Mouse (Mus musculus) lung, postnatal 4 days (tissue): ENCODE data around the gene Msh5.
"Not testable (repeated sequence)": the region's sequence is repeated elsewhere in the genome, so short reads cannot be mapped to it uniquely, and the experiment has no call there.

Experiments used
- DNase-seq, 2 experiments: peaks; one replicate each; pipeline ENCODE4 v3.0.0; 2021

Gene Msh5

DNA sequence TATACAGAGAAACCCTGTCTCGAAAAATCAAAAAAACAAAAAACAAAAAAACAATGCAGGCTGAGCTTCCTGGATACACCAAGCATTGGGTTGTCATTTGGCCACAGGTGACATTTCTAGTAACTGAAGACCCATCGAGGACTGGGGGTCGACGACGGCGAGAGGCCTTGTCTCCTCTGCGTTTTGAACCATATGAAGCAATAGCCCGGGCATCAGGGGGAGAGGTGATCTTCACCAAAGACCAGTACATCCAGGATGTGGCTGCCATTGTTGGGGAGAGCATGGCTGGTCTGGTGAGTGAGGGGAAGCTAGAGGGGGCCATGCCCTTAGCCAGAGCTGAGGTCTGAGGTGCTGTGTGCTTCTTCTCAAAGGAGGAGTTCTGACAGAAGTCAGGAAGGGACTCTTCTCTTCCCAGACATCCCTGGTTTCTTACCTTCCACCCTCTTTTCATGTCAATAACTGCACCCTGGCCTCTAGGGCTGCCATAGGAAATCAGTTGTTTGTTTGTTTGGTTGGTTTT is 23.9 kb downstream of the Msh5 start:
- DNase-seq: no peak

DNA sequence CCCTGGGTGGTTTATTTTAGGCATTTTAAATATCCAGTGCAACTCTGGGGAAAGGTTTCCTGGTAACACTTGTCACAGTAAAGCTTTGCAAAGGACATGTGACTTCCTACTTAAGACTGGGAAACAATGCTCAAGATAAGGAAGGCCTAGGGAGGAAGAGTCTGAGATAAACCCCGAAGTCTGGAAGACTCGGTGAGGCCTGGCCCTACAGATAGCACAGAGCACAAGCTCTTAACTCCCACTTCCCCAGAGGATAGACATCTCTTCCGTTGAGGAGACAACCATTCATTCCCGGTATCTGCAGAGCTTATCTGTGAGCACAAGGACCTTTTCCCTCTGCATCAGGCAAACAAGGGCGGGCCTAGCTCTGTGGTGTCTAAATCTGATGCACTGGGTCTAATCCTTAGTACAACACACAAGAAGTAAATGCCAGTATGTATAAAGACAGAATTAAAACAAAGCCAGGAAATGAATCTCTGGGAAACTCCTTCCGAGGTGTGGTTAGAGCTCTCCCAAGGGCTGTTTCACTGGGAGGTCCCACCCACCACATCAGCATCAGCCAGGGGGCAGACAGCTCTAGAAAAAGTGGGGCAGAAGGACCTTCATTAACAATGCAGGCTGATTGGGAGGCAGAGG is 24.6 kb downstream of the Msh5 start:
- peak; percentile 54 to 72 for DNase-seq

DNA sequence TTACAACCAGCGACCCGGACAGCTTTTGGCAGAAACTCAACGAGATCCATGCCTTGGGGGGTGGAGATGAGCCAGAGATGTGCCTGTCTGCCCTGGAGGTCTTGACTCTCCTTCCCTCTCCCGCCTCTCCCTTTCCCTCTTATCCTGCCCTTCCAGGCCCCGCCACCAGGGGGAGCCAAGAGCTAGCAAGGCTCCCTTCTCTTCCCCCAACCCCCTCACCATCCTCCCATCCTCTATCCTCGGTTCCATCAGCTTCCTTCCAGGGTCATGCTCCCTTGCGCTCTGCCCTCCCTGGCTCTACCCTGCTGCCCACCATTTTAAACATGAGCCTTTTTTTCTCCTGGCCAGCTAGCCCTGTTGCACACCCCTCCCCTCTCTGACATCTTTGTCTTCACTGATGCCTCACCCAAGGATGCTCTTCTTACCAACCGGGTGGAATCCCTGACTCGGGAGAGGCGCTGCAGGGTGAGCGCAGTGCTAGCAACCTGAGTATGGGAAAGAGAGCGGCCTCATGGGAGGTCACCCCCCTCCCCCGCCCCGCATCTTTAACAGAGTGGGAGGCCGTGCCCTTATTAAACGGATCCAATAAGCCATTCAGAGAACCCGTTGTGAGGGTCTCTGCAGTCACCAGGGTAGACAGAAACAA is 25.3 kb downstream of the Msh5 start:
- DNase-seq: peak; percentile 85 to 92

DNA sequence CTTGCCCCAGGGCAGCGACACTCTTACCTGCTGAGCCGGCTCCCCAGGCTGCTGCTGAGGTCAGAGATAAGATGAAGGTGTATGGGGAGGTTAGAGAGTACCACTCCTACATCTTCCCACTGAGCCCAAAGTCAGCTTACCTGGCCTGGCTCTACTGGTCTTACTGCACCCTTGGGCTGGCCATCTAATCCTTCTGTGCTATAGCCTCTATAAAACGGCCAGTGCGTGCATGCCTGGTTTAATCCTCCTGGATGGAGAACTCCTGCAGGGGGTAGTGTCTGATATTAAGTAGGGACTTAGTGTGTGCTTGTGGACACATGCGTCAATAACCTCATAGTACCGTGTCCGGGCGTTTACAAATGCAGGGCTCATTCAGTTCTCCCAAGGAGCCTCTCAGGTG is 26.0 kb downstream of the Msh5 start:
- no peak for DNase-seq

DNA sequence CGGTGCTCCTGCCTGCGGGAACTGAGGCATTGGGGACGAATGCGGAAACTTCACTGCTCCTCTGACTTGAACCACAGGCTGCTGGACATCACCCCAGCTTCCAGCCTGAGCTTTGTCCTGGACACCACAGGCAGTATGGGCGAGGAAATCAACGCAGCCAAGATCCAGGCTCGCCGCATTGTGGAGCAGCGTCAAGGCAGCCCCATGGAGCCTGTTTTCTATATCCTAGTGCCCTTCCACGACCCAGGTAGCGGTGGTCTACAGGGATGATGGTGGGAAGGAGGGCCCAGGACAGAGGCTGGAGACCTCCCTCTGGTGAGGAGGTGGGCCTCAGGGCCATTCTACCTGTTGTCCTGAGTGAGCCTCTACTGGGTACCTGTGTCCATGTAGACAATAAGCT is 26.7 kb downstream of the Msh5 start:
- no peak for DNase-seq

DNA sequence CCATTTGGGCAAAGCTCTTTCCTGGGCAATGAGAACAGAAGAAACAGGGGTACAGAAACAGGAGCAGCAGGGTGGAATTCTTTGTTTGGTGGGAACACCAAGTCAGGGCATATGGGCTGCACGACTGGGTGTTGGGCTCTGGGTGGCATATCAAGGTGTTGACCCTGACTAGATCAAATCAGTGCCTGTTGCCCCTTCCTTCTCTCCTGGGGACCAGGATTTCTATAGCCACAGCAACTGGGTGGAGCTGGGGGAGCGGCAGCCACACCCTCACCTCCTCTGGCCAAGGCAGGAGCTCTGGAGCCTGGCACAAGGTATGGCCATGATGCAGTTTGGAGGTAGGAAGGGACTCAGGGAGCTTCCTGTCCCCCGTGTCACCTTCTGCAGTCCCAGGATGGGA is 28.4 kb downstream of the Msh5 start:
- DNase-seq: no peak

DNA sequence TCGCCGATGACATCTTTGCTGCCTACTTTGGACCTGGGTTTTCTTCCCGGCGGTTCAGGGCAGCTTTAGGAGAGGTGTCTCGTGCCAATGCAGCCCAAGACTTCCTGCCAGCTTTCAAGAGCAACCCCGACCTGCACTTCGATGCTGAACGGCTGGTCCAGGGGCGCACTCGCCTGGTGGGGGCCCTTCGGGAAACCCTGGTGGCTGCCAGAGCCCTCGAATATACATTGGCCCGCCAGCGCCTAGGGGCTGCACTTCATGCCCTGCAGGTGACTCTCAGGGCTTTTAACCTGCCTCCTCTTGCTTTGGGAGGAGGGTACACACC is 28.9 kb downstream of the Msh5 start:
- DNase-seq: no peak

DNA sequence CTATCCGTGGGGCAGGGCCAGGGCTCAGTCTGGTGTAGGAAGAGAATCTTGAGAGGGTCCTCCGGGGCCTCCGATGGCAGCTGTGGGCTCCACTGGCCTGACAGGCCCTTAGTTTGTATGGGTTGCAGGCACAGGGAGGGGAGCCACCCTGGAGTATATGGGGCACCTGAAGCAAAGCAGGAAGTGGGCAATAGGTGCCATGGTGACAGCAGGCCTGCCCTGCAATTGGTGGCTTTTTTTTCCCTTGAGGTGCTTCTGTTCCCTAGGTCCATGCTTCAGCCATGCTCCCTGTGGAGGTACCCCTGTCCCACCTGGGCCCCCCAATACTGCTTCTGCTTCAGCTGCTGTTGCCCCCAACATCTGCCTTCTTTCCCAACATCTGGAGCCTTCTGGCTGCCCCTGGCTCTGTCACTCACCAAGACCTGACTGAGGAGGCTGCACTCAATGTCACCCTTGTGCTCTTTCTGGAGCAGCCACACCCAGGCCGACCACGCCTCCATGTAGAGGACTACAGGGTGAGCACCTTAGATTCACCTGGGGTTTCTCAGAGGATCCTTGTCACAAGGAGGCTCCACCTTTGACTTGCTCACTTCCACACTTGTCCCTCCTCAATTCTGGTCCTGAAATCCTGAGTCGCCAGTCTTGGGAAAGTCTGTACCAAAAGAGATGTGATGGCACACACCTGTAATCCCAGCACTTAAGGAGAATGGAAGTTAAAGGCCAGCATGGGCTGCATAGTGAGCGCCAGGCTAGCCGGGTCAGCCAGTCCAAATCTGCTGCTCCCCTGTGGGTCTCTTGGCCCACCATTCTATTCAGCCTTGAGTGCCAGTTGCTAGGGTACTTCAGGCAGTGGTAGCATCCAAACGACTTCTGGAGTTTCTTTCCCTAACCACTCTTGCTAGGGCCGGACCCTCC is 29.5 kb downstream of the Msh5 start:
- DNase-seq: no peak

DNA sequence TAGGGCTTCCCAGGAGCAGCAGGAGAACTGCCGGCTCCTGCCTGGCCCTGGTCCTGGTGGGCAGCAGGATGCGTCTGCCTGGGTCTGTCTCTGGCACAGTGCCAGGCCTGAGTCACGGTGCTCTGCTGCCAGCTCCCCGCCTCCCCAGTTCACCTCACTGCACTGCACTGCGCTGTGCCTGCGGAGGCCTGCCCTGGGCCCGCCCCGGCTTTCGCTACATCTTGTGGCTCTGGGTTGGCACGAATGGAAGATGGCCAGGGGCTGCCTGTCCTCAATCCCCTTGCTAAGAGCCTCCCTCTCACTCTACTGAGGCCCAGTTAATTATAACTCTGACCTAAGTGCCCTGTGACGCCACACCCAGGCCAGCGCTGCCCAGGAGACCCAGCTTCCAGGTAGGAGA is 30.2 kb downstream of the Msh5 start, which contains the start of gene Vwa7:
Gene Vwa7 (plus strand): TSS at position 204 of the 400 bp plus-strand sequence.
- DNase-seq: peak; percentile 41 to 57

DNA sequence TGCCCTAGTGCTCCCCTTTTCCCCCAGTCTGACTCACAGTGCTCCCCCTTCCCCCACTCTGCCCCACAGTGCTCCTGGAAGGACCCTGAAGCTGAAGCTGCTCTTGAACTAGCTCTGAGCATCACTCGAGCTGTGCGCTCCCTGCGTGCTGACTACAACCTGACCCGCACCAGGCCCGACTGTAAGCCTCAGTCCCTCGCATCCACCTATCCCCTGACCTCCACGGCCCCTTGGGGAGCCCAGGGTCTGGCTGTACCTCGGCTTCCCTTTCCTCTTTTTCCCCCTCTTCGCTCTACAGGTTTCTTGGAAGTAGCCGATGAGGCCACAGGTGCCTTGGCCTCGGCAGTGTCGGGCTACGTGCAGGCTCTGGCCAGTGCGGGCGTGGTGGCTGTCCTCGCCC is 31.2 kb downstream of the Msh5 start:
- DNase-seq: no peak

DNA sequence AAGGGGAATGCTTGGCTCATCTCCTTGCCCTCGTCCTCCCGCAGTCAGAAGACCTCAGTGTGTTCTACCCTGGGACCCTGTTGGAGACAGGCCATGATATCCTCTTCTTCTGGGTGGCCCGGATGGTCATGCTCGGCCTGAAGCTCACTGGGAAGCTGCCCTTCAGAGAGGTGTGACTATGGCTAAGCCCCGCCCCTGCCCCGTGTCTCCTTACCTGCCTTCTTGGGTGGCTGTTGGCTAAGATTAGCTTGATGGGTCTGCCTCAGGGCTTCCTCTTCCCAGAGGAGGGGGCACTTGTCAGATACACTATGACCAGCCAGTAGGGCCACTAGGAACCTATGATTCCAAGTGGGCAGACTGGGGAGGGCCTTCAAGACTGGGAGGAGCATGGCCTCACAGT is 33.3 kb downstream of the Msh5 start:
- DNase-seq: no peak

DNA sequence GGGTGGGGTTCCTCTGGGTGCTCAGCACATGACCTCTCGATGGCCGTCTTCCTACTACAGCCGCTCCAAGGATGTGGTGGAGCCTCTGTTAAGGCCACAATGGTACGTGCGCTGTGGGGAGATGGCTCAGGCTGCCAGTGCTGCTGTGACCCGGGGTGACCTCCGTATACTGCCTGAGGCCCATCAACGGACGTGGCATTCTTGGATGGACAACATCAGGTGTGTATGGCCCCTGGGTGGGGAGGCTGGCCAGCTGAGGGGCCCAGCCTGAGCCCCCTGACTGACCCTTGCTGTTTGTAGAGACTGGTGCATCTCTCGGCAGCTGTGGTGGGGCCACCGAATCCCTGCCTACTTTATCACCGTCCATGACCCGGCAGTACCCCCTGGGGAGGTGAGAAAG is 34.1 kb downstream of the Msh5 start:
- DNase-seq: no peak

DNA sequence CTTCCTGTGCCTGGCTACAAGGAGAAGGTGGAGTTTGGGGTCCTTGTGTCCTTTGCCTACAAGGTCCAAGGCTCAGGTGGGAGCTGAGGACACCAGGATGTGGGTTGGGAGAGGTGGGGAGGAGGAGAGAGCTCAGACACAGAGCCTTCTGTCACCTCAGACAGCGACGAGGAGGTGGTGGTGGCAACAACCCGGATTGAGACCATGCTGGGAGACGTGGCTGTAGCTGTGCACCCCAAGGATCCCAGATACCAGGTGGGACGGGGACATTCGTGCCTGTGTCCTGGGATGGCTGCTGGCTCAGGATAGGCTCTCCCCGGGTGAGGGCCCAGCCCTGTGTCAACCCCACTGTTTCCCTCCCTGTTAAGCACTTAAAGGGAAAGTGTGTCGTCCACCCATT is 35.1 kb downstream of the Msh5 start:
- DNase-seq: no peak

DNA sequence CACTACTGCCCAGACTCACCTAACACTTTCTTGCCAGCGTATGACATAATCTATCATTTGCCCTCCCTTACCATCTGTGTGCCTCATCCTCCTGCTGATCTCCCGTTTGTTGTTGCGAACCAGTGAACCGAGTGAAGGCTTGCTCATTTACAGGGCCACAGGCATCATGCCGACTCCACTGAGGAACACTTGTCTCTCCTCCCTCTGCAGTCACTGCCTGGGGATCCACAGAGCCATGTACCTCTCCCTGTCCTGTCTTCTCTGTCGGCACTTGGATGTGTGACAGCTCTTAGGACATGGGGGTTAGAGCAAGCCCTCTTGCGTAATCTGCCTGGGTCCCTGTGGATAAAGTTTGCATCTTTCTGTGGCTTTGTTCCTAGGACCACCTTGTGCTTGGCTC is 37.0 kb downstream of the Msh5 start:
- DNase-seq: no peak

DNA sequence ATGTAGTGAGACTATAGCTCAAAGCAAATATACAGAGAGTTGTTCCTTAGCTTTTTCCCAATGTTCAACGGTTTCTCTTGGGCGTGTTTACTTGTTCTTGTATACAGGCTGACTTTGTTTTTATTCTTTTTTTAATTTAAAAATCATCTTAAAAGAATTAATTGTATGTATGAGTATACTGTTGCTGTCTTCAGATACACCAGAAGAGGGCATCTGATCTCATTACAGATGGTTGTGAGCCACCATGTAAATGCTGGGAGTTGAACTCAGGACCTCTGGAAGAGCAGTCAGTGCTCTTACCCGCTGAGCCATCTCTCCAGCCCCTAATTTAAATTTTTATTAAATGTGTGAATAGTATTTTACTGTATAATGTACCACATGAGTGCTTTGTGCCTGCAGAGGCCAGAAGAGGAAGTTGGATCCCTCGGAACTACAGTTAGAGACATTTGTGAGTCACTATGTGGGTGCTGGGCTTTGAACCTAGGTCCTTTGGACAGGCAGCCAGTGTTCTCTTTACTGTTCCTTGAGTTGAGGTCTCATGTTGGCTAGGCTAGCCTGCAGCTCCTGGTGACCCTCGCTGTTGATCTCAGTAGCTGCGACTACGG is 39.1 kb downstream of the Msh5 start:
- no peak for DNase-seq

DNA sequence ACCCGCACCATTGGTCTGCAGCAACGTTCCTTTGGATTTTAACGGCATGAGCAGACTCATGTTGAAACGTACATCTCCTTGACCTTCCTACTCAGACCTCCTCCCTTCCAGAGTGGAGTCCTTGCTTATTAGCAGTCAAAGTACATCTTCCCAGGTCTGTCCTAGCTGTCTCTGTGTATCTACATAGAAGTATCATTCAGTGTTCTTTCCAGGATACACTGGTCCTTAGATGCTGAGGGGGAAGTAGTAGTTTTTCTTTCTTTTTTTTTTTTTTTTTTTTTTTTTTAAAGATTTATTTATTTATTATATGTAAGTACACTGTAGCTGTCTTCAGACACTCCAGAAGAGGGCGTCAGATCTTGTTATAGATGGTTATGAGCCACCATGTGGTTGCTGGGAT is 40.6 kb downstream of the Msh5 start:
- not testable (repeated sequence) for DNase-seq

DNA sequence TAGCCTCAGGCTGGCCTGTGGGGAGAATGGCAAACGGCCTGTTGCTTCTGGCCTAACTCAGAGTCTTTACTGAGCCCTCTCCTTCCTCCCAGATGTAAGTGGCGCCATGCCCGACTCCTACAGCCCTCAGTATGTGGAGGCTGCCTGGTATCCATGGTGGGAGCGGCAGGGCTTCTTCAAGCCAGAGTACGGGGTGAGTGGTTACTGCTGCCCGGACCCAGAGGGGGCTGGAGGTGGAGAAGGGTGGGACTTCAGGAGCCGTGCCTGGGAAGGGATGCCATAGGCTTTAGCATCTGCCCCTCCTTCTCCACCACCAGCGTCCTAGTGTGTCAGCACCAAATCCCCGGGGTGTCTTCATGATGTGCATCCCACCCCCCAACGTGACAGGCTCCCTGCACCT is 41.4 kb downstream of the Msh5 start:
- no peak for DNase-seq

DNA sequence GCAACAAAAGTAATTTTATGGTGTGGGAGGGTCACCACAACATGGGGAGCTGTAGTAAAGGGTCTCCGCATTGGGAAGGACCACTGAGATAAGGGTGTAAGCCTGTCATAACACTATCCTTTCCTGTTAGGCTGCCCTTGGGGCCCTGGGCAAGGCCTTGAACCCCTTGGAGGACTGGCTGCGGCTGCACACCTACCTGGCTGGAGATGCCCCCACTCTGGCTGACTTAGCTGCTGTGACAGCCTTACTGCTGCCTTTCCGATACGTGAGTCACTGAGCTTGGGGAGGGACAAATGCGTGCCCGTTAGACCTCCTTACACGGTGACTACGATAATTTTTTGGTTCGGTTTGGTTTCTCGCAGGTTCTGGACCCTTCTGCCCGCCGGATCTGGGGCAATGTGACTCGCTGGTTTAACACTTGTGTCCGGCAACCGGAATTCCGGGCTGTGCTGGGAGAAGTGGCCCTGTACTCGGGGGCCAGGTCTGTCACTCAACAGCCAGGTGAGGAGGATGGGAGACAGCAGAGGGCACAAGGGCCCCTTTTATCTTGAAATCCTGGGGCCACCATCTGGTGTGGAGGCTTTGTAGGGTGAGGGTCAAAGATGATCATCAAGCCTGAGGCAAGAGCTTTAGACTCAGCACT is 42.3 kb downstream of the Msh5 start:
- DNase-seq: no peak

DNA sequence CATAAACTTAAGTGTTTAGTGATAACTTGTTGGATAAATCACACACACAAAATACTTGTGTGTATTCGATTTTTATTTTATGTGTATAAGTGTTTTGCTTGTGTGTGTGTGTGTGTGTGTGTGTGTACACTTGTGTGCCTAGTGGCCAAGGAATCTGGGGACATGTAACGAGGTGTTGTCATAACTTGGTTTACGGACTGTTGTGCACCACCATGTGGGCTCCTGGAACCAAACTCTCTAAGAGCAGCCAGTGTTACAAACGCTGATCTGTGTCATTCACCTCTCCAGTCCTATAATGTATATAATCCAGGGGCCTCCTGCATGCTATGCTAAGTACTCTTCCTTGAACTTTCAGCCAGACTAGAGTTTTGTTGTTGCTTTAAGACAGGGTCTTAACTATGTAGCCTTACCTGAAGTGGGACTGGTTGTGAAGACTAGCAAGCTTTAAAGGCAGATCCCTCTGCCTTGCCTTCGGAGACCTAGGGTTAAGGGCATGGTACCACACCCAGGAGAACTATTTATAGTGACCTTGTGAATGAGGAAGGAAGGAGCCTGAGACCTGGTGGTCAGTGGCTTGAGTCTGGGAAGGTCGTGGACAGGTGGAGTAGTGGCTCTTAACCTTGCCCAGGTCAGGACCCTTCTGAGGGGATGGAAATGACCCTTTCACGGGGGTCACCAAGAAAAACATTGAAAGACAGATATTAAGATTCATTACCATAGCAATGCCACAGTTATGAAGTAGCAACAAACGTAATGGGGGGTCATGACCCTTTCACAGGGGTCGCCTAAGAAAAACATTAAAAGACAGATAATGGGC is 43.3 kb downstream of the Msh5 start:
- no peak for DNase-seq

DNA sequence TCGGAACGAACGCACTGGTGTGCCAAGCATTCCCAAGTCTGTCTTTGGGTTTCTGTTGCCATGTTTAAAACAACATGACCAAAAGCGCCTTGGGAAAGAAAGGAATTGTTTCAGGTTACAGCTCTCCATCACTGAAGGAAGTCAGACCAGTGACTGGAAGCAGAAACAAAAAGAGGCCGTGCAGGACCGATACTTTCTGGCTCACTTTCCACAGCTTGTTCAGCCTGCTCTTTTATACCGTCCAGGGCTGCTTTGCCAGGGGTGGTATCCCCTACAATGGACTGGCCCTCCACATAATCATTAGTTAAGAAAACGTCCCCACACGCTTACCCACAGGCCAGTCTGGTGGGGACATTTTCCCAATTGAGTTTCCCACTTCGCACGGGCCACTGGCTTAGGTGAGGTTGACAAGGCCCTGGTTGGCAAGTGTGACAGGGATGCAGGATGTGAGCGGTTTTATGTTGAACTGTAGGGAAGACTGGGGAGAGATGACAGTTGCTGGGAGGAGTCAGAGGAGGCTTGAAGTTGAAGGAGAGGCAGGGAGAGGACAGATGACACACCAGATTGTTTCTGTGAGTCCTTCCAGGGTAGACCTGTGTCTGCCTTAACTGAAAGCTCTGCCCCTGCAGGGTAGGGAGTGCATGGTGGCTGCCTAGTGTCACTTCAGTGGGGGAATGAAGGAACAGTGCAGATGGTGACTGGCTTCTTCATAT is 44.2 kb downstream of the Msh5 start:
- DNase-seq: no peak

DNA sequence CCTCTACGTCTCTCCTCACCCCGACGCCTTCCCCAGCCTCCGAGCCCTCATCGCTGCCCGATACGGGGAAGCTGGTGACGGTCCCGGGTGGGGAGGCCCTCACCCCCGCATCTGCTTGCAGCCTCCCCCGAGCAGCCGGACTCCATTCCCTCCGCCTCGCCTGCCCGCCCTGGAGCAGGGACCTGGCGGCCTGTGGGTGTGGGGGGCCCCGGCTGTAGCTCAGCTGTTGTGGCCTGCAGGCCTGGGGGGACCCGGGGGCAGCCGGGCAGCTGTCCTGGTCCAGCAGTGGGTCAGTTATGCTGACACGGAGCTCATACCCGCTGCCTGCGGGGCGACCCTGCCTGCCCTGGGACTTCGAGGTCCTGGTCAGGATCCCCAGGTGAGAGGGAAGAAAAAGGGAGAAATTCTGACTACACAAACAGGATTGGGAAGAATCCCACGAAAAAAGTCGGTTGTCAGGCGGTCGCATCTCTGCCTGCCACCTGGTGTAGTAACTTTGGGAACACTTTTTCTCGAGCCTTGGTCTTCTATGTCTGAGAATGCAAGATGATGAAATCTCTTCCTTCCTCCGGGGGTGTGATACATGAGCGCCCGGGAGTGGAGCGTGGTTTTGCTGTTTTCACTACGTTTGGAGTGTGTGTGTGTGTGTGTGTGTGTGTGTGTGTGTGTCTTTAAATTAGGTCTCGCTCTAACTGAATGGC is 44.9 kb downstream of the Msh5 start:
- DNase-seq: peak in 1 of 2 experiments; percentile 40
